Mouse (Mus musculus): ENCODE measurements around the gene Mbd4.

The Mbd4 gene

GRCm38 (mm10) chr6:115856361-115856745 is 3.2 kb upstream of the Mbd4 start:
- DNase-seq = no peak

DNA sequence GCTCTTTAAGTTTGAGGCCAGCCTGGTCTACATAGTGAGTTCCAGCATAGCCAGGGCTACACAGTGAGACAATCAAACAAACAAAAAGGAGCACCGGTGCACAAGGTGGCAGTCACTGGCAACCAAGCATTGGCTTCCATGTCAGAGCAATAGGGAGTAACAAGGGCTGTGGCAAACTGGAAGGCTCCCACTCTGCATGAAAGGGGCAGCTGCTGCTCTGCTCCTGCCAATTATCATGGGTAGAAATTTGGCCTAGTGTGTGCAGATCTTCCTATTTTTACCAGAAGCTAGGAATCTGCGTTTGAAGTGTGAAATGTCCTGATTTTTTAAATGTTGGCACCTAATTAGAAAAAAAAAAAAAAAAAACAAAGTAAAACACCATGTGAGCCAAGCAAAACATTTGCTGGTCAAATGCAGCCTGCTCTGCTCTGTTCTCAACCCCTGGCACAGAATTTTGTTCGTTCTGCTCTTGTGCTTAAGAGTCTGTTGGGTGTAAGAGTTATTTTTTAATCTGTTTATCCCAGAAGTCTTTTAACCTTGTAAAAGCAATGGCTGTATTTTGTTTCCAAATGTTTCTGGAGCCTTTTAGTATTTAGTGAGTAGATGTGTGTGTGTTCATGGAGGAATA is 2.7 kb upstream of the Mbd4 start:
- DNase-seq = no peak

DNA sequence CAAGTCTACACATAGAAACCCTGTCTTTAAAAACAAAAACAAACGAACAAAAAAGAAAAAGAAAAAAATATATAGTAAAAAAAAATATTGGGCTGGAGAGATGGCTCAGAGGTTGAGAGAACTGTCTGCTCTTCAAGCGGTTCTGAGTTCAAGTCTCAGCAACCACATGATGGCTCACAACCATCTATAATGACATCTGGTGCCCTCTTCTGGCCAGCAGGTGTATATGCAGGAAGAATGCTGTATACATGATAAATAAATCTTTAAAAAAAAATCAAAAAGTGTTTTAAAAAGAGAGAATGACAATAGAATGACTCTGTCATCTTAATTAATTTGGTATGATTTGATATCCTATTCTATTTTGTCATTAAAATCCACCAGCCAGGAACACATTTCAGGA is 1.3 kb upstream of the Mbd4 start:
- DNase-seq = peak in 1 of 2 experiments; percentile 32

- no peak for DNase-seq
These were observed 814 bp upstream of the Mbd4 start for GRCm38 (mm10) chr6:115853985-115854384.

GRCm38 (mm10) chr6:115852446-115853090 is 603 bp downstream of the Mbd4 start:
- no peak for DNase-seq

DNA sequence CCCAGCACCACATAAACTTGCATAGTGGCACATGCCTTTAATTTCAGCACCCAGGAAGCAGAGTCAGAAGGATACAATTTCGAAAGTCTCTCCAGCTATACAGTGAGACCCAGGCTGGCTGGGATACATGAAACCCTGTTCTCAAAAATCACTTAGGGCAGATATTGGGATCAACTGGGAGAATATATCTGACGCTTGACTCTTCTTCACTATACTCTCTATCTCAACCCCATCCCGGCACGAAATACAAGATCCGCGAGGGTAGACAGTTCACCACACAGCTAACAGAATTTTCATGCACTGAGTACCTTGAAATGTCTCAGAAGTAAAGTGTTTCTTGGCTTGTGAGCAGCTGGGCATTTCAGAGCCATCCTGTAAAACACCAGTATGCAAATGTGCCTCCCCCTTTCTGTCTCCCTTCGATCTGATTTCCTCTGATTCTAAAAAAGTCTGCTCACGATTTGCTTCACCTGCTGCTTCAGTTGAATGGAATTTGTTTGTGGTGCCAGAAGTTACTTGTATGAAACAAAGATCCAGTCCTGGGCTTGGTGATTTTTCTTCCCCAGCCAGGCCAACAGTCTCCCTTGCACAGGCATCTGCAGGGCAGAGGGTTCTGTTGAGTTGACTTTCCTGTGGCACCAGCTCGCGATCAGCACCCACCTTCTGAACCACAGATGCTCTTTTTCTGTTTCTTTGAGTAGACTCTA is 4.4 kb downstream of the Mbd4 start:
- no peak for DNase-seq

- peak; percentile 51 to 63 for DNase-seq
These were observed 6.3 kb downstream of the Mbd4 start for GRCm38 (mm10) chr6:115846640-115847411.

GRCm38 (mm10) chr6:115845006-115845405 is 8.2 kb downstream of the Mbd4 start:
- DNase-seq = no peak

DNA sequence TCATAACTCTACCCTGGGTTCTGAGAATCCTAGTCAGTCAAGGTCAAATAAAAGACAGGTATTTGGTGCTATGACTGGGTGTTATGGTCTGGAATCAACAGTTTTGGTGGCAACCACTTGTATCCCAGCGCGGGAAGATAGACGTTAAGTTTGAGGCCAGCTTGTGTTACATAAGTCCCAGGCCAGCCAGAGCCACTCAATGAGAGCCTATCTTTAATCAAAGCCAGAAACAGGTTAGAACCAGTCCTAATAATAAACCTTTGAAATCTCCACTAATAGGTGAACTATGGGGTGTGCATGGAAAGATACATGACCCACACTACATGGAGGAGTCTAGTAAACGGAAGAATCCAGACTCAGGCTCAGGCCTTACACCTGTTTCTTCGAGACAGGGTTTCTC is 14.4 kb downstream of the Mbd4 start:
- no peak for DNase-seq

GRCm38 (mm10) chr6:115838161-115838597 is 15.0 kb downstream of the Mbd4 start, which contains the start of gene Efcab12:
TSS of gene Efcab12 (minus strand) at chr6:115838412.
- DNase-seq = peak; percentile 70 to 86

- no peak for DNase-seq
These were observed 19.3 kb downstream of the Mbd4 start for GRCm38 (mm10) chr6:115833861-115834260.

- DNase-seq = no peak
These were observed 20.9 kb downstream of the Mbd4 start for GRCm38 (mm10) chr6:115832152-115832850.

GRCm38 (mm10) chr6:115830779-115831601 is 22.2 kb downstream of the Mbd4 start:
- no peak for DNase-seq

GRCm38 (mm10) chr6:115823850-115824464 is 29.2 kb downstream of the Mbd4 start:
- peak; percentile 37 to 46 for DNase-seq

- DNase-seq = no peak
These were observed 31.8 kb downstream of the Mbd4 start for GRCm38 (mm10) chr6:115821216-115821993.

GRCm38 (mm10) chr6:115818129-115818528 is 35.0 kb downstream of the Mbd4 start:
- no peak for DNase-seq

DNA sequence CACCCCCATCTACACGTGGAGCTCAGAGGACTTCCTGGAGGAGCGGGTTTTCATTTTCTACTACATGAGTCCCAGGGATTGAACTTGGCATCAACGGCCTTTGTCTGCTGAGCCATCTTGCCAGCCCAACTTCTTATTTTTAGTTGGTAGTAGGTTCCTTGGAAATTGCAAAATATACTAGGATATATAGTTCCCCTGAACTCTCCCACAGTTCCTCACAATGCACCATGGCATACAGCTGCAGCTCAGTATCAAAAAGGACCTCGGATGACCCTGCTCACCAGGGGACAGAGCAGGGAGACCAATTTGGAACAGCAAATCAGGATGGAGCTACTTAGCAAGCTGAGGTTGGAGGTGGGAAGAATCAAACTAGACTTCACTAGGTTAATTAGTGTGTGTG is 38.1 kb downstream of the Mbd4 start:
- DNase-seq = no peak

DNA sequence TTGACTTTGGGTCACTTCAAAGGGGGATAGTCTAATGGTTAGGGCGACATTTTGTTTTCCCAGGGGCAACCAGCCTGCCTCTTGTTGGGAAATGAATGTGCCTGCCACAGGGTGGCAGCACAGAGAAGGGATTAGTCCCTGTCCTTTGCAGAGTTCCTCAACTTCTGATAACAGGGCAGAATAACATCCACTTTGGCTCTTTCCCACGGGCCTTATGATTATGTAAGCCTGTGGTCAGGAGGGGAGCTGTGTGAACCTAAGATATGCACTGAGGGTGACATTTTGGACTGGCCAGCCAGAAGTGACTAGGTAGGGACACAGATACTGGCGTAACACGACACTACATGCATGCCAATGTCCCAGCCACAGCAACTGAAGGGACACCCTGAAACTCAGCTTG is 39.1 kb downstream of the Mbd4 start:
- DNase-seq = peak; percentile 34 to 43

DNA sequence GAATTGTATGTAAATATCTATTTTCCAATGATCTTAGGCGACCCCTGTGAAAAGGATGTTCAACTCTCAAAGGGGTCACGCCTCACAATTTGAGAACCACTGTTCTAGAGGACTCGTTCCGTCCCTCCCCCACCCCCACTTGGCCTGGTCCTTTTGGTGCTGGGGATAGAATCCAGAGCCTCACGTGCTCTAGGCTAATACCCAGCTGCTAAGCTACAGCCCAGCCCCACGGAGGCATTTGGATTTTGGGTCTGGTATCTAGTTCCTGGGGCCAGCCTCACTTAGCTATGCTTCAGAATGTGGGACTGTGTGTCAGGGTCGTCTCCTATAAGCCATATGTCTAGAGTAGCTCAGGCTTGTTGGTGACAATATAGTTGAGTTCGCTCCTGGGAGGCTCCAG is 41.6 kb downstream of the Mbd4 start:
- no peak for DNase-seq

DNA sequence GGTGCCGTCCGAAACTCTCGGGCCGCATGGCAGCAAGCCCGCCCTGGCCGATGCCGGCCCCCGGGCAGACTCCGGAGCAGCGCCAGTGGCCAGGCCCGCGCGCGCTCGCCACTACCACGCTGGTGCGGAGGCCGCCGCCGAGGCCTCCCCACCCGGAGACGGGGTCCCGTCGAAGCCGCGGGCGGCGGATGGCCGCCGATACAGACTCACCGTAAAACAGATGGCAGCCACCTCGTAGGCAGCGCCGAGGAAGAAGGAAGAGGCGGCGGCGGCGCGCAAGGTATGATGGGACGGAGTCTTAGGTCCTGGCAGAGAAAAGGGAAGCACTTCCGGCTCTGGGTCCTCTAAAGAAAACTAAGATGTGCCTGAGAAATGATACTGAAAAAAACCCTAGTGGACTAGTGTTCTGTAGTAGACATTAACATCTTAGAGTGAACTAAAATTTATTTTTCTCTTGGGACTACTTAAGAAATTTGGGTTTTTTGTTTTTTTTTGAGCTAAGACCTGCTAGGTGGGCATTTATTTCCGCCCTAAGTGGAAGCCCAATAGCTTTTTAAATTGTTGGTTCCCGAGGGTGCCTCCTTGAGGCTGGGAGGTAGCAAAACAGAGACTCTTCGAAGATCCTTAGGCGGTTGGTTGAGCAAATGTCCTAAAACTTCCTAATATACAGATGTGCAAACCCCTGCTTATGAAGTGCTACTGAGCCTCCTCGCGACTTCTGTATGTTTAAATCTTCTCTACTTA is 44.5 kb downstream of the Mbd4 start, which contains the start of gene Rpl32:
Rpl32 (minus strand) TSS at position 260 of the 744 bp plus-strand sequence.
- DNase-seq = peak; percentile 82 to 90

Measured in cerebellum, adult 18-20 months (tissue).